Mouse (Mus musculus) lung, adult 2 months (tissue): ENCODE data around the gene Sema3f.
A peak's percentile ranks its signal among the peaks of the same experiment; 100 is the strongest.

Experiments
- CTCF ChIP-seq: fragments of 200-500 bp; IDR thresholded peaks from 2 replicates; pipeline ENCODE4 v1.5.1; 2011; ENCODE audit warnings: mild to moderate bottlenecking, low read length, control low read depth; ENCODE audit not compliant: insufficient read depth
- POLR2A ChIP-seq: fragments of 200-500 bp; IDR thresholded peaks from 2 replicates; pipeline ENCODE4 v1.6.1; 2011; ENCODE audit warnings: low read depth, mild to moderate bottlenecking, control low read depth, low read length, borderline replicate concordance; ENCODE audit errors: extremely low read depth

- TF ChIP-seq CTCF (no peak), POLR2A (peak; percentile 83; the same call in 1 of the 2 replicates)
Observed at GRCm38 (mm10) chr9:107633091-107633660, 77.1 kb downstream of the Sema3f start.
